Mouse (Mus musculus) gastrocnemius, adult 18-20 months (tissue): Measurements from ENCODE around the gene Tpbgl. TPM values are rescaled to one million over a fixed set of nuclear protein-coding genes. Genes with fewer than 3 reads are reported as not detected.

Experiments
- DNase-seq: peaks from one replicate; pipeline ENCODE4 v3.0.0; 2021; ENCODE audit warnings: low spot score
- total RNA-seq, 2 experiments: library from RNA; stranded (reverse); gene quantifications; 2 replicates each; pipeline ENCODE4 v1.2.3; 2021

Tpbgl gene
- total RNA-seq, 2 experiments from 2014 or later: 42.6 to 56.8 TPM

DNA sequence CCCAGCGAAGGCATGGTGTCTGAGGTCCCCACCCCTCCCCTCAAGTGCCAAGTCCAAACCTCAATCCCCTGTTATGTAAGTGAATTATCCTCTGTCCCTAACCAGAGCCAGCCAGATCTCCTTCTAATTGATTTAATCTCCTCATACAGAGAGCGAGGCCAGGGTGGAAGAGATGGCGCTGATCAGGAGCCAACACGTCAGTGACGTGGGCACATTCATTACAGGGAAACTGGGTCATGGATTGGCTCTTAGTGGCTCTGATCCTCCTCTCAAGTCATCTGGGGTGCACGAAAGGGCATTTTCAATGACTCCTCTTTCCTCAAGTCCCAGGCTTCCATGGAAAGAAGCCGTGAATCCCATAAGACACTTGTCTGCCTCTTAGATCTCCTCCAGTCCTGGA, 17.8 kb upstream of the Tpbgl start:
- no peak for DNase-seq

DNA sequence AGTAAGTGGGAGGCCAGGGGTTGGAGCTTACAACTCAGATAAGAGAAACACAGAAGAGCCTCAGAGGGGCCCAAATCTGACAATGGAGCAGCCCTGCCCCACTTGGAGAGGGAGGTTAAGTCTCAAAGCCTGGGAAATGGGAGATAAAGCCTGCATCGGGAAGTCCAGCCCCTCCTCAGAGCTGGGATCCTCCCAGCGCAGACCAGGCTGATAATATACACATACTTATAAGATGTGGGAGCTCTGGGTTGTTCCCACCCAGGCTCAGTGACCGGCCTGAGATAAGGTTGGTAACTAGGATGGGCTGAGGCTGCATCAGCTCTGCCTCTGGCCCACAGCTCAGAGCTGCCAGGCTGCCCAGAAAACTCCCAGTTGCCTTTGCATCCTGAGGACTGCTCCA, 15.2 kb upstream of the Tpbgl start:
- DNase-seq: no peak

DNA sequence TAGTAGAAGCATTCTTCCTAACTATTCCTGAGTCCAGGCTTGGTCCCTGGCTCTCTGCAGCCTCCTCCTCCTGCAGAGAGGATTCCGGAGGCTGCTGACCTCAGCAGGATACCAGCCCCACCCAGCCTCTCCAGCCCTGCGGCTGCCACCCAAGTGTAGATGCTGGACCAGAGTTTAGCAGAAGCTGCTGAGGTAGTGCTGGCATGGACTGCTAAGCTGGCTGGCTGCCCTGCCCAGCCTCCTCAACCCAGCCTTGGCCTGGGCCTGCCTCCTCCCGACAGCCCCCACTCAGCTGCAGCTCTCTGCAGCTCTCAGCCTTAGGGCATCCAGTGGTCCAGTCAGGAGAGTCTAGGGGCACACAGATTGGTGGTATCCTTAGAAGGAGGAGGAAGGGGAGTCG, 14.3 kb upstream of the Tpbgl start:
- DNase-seq: peak; percentile 86

DNA sequence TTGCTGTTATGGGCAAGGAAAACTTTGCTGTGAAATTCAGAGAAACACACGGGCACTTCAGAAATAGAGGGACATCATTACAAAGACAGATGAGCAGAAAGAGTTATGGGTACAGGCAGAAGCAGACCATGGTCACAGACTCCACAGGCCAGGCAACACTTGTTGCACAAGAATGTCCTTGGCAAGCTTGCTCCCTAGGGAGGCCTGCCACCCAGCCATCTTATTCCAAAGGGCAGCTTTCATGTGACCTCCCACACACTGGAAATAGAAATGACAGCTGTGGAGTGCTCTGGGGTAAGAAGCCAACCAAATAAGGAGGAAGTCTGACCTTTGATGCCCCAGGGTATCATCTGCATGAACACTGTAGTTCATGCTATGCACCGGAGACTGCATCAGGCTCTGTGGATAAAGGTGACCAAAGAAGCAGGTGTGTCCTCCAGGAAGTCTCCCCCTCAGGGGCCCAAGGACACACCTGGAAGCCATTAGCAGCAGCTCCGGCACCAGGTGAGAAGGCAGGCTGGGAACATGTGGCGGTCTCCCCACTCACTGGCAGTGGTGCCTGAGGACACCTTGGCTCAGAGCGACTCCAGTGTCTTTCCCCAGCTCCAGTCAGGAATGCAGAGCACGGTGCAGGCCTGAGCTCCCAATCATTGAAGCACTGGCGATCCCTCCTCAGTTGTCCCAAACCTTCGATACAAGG, 7.2 kb upstream of the Tpbgl start:
- peak; percentile 89 for DNase-seq

DNA sequence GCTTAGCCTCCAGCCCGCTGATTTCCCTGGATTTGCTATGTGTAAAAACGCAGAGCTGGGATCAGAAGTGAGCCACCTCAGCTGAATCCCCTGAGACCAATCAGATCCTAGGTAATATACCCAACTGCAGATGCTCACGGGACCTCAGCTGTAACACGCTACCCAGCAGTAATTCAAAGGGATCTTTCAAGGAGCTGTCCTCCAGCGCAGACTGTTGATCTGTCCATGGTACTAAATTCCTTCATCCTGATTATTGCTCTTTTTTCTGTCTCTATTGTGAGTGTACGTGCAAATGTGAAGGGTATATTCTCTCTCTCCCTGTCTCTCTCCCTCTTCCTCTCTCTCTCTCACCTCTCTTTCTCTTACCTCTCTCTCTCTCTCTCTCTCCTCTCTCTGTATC, 5.4 kb upstream of the Tpbgl start:
- no peak for DNase-seq

DNA sequence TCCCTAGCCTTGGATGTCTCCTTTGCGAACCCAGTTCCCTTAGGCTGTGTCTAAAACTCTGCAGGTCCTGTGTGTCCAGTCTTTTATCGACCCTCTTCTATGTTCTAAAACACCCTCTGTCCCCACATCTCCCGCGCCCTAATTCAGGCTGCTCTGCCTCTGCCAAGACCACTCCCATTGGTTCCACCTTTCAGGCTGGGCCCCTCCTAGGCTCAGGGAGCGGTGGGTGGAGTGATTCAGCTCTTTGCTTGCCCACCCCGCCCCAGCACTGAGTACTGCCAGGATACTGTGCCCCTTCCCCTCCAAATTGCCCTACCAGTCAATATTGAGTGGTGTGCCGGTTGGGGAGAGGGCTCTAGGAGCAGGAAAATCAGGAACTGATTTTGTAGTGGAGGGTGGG, 463 bp upstream of the Tpbgl start:
- no peak for DNase-seq

DNA sequence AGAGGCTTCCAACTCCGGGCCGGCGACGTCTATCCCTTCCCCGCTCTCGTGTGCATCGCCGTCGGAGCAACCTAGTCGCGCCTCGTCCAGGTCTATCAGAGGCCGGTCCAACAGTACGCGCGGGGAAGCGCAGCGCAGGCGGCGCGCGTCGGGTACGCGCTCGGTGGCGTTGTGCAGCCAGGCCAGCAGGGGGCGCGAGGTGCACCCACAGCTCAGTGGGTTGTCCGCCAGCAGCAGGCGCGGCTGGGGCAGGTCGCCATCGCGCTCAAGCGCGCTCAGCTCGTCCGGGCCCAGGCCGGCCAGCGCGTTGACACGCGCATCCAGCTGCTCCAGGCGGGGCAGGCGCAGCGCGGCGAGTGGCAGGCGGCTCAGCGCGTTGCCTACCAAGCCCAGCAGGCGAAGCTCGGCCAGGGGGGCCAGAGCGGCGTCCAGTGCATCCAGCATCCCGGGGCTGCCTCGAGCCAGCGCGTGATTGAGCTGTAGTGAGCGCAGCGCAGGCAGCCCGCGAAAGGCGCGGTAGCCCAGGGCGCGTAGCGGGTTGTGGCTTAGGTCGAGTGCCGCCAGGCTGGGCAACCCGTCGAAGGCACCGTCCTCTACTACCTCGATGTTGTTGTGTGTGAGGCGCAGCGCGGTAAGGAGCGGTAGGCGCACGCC, 1.1 kb downstream of the Tpbgl start:
- peak; percentile 94 for DNase-seq

DNA sequence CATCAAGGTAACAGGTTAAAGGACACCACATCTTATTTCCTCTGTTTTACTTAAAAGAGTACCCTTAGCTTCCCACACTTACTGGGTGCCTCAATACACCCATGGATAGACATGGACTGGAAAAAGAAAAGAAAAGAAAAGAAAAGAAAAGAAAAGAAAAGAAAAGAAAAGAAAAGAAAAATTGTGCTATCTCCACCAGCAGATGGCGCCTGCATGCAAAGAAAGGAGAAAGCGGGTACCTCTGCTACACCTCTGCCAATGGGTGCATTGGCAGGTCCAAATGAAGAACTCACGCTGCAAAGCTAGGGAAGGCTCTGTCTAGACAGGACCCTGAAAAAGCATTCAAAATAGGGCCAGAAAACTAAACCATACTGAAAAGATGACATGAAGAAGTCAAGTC, 8.0 kb downstream of the Tpbgl start:
- peak; percentile 40 for DNase-seq

DNA sequence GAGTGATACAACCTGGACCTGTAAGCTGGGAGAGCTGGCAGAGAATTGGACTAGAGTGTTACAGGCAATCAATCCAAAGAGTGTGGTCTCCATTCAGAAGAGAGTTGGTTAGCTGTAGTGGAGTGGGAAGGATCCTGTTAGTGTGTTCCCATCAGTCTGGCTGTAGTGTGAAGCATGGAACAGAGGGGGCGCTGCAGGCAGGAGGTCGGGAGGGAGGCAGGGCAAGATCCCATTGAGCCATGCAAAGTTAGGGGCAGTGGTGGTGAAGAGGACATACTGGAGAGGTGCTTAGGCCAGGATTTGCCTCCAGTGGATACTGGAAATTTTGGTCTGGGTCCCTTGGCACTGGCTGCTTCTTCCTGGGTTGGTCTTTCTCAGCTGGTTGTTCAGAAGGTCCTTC, 8.6 kb downstream of the Tpbgl start:
- DNase-seq: no peak

DNA sequence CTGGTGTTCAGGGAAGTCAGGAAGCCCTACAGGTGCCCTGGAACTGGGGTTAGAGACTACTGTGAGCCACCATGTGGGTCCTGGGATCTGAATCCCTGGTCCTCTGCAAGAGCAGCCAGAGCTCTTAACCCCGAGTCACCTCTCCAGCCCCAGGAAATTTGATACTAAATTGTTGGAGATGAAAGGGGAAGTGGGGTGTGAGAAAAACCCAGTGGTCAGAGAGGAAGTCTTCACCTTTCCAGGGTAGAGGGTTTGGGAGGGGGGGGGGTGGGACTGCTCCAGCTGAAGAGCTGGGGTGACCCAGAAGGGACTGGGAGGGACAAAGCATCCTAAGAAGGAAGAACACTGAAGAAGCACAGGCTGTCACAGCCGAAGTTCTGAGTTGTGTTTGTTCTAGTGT, 19.3 kb downstream of the Tpbgl start:
- no peak for DNase-seq

DNA sequence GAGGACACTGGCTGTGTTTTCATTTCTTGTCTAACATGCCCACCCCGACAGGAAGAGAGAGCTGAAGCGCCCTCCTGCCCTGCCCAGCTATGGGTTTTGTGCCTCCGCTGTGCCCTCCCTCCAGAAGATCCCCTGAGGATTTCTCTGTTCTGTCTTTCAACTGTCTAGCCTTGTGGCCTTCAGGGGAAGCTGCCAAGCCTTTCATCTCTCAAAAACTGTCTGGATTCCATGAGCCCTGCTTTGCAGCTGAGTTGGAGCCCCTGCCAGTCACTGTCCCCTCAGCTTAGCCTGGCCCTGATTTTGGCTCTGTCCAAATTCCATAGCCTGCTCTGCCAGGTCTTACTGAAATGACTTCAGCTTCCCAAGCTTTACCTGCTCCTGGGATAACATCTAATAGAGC, 20.1 kb downstream of the Tpbgl start:
- DNase-seq: no peak

DNA sequence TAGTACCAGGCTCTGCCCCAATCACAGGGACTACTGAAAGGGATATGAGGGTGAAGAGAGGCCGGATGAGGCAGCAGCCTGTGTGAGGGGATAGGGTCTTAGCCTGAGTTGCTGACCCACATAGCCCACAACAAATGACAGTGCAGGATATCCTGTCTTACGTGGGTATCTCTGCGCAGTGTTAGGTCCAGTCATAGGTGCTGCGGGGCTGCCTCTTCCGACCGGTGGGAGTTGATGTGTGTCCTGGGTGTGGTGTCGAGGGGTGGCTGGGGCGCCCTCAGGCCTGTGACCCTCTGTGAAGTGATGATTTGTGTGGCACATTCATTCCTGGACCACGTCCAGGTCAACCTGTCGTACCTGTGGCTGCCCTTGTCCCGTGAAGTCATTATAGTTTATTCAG, 20.6 kb downstream of the Tpbgl start:
- DNase-seq: no peak

DNA sequence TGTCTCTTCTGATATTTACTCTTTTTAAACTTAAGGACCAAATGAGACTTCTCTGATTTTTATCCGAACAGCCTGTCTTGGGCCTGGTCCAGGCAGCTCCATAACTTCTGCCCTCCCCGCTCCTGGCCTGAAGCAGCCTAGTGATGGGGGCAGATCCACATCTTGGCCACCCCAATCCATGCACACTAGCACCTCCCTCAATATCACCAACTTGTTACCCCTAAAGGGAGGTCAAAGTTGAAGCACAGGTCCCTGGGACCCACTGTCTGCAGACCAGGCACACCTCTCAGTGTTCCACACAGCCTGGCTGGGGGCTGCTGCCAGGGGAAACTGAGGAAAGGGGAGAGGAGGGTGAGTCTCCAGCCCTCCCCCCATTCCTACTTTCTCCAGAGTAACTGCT, 21.8 kb downstream of the Tpbgl start:
- no peak for DNase-seq

DNA sequence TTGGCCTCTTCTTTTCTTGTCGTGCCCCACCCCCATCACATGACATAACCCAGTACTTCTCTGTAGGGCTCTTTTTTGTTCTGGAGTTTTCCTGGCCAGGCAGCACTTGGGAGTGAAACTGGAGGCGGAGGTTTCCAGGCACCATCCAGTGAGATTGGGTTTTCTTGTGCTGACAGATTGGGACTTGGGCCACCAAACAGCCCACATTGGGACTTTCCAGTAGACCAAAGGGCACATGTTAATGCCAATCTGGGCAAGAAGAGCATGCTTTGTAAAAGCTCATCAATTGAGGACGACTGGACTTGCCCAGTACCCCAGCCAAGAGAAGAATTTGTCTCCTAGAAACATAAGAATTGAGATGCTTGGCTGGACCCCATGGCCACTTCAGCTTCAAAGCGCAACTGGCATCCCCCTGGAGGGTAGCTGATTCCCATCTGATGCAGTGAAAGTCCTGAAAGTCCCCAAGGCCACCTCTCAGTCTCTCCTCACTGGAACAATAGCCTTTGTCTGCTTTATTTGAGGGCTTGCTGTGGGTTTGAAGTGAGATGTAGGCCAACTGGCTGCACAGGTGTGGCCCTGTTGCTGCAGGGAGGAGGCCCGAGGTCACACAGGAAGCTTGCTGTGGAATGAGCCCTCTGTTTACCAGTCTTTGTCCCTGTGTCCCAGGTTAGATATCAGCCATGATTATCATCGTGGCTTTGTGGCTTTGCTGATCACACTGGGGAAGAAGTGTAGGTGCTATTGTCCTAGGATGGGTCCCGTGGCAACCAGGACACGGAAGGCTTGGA, 22.8 kb downstream of the Tpbgl start:
- no peak for DNase-seq

DNA sequence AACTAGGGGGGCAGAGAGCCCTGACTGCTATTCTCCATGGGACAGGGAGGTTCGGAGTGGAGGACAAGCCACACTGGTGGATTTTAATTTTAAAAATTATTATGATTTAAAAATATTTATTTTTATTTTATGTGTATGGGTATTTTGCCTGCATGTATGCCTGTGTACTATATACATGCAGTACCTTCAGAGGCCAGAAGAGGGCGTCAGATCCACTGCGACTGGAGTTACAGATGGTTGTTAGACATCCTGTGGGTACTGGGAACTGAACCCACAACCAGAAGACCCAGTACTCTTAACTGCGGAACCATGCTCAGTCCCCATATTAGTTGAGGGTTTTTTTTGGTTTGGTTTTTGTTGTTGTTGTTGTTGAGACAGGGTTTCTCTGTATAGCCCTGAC, 28.2 kb downstream of the Tpbgl start:
- DNase-seq: no peak

DNA sequence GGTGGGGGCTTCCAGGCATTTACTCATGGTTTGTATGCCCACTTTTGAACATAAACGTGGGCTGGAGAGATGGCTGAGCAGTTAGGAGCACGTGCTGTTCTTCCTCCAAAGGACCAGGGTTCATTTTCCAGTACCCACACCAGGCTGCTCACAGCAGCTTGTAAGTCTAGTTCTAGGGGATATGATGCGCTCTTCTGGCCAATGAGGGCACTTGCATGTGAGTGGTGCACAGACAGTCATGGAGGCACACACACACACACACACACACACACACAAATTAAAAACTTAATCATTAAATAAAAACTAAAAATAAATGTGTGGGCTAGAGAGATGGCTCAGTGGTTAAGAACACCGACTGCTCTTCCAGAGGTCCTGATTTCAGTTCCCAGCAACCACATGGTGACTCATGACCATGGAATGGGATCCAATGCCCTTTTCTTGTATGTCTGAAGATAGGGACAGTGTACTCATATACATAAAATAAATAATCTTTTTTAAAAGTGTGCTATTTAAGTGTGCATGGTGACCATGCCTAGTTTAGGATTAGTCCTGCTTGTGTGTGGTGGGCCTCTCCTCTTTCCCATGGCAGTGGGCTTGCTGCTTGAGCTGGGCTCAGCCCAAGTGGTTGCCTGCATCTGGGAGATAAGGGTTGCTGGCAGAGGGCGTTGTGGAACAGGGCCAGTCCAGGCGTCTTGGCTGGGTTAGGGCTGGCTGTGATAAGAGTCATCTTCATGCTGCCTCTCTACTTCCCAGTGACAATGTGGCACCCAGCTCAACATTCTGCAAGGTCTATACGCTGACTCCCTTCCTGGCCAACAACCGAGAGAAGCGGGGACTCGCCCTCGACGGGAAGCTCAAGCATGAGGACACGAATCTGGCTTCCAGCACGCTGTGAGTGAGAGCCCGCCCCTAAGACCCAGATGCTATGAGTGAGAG, 32.8 kb downstream of the Tpbgl start:
- no peak for DNase-seq

DNA sequence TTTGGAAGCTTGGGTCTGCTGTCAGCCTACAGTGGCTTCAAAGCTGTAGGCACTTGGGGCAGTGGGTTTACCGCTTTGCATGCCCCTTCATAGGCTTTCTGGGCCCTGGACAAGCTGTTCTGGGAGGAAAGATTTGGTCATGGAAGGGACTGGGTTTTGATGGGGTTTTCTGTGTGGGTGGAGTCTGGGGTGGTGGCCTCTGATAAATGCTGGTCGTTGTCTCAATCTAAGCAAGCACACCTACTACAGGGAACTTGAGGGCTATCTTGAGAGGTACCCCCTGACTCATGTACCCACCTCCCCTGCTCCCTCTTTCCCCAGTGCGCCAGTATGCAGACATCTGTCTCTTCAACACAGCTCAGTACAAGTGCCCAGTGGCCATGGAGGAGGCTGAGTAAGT, 34.2 kb downstream of the Tpbgl start:
- DNase-seq: no peak

DNA sequence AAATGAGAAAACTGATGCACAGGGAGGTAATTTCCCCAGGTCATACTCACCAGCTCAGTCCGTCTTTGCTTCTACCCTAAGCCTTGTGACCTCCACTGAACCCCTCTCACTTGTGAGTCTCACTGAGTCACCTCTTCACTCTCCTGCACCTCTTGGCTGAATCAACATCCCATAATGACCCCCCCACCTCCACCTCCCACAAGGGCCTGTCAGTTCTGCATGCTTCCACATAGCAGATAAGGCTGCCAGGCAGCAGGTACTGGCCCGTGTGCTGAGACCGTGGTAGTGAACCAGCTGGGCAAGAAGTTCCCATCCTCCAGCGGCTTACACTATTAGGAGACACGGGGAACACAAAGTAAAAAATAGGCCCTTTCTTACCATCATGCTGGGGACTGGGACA, 36.3 kb downstream of the Tpbgl start:
- DNase-seq: no peak

DNA sequence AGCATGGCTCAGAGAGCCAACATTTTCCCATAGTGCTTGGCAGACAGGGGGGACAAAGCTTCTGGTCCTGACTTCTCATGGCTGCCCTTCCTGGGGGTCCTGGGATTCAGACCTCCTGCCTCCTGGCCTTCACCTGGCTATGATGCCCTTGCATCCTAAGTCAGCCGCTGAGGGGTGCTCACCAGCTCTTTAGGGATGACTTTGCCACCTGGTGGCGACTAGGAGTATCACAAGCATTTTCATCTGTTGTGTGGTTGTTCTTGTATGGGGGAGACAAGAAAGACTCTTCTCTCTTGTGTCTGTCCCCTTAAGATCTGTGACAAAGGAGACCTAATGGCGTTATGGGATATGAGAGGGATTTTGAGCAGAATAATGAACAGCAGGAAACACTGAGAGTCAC, 36.8 kb downstream of the Tpbgl start:
- DNase-seq: peak; percentile 59

DNA sequence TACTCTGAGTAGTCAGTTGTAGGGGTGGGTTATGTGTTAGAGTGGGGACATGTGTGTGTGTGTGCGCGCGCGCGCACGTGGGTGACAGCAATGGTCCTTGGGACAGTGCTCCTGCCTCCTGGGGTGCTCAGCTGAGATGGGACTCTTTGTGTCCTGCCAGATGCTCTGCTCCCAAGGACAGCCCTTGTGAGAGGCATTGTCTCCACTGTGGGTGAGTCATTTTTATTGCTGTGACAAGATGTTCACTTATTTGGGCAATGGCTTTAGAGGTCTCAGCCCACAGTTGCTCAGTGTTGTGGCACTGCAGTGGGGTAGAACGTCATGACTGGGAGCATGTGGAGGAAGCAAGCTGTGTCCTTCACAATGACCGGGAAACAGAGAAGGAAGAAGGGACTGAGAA, 40.9 kb downstream of the Tpbgl start:
- DNase-seq: no peak

DNA sequence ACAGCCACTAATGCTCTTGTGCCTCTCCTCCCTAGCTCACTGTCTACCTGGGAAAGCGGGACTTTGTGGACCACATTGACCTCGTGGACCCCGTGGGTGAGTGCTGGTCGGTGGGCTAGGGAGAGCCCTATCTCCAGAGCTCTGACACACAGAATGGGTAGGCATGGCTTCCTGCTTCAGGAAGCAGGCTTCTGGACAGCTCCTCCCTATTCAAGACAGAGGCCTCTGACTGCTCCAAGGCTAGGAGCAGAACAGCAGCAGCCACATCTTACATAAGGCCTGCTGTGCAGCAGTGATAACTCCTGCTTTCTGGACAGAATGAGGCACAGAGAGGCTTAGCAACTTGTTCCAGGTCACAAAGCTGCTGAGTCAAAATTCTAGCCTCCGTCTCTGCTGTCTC, 43.3 kb downstream of the Tpbgl start:
- DNase-seq: no peak

DNA sequence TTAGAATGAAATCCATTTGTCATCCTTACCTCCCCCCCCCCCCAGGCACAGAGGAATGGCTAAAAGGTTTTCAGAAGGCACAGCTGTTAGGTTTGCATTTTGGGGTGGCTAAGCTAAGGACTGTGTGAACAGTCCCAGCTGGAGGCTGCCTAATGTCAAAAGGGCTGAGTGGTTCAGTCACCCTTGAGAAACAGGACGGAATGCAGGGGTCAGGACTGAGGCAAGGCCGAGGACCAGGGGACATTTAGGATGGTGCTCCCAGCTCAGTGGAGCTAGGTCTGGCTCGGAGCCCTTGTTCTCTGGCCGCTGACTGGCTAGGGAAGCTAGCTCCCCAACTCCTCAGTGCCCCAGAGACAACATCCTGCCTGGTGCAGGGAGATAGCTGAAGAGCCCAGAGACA, 44.0 kb downstream of the Tpbgl start:
- DNase-seq: no peak
